Mouse (Mus musculus) neural tube, embryonic 15.5 days (tissue): ENCODE measurements around the gene Hbb-bt. TPM values are rescaled to one million over a fixed set of nuclear protein-coding genes. Genes with fewer than 3 reads are reported as not detected.
"Not testable (repeated sequence)": the region's sequence is repeated elsewhere in the genome, so short reads cannot be mapped to it uniquely, and the experiment has no call there.

Experiments used
- ATAC-seq: fragments of 200-750 bp; cut with Nextera tagmentation; 2 replicates; pipeline ENCODE4 v1.8.0; 2017; ENCODE audit warnings: mild to moderate bottlenecking, moderate TSS enrichment, moderate library complexity; ENCODE audit not compliant: low FRiP score
- H3K27ac ChIP-seq: fragments of 300-500 bp; sonication (generic); replicated peaks from 2 replicates; pipeline ENCODE4 v1.5.1; 2015; ENCODE audit warnings: mild to moderate bottlenecking, inconsistent platforms
- H3K27me3 ChIP-seq: fragments of 300-500 bp; sonication (generic); replicated peaks from 2 replicates; pipeline ENCODE4 v1.6.1; 2015; ENCODE audit warnings: inconsistent platforms
- H3K36me3 ChIP-seq: fragments of 300-500 bp; sonication (generic); 2 replicates; pipeline ENCODE4 v1.6.1; 2015; ENCODE audit warnings: inconsistent platforms
- H3K4me1 ChIP-seq: fragments of 300-500 bp; sonication (generic); 2 replicates; pipeline ENCODE4 v1.6.1; 2015; ENCODE audit warnings: inconsistent platforms
- H3K4me2 ChIP-seq: fragments of 300-500 bp; sonication (generic); 2 replicates; pipeline ENCODE4 v1.6.1; 2015; ENCODE audit warnings: inconsistent platforms, mild to moderate bottlenecking, moderate library complexity
- H3K4me3 ChIP-seq: fragments of 300-500 bp; sonication (generic); replicated peaks from 2 replicates; pipeline ENCODE4 v1.5.1; 2015; ENCODE audit warnings: mild to moderate bottlenecking, inconsistent platforms
- H3K9ac ChIP-seq: fragments of 300-500 bp; sonication (generic); replicated peaks from 2 replicates; pipeline ENCODE4 v1.6.1; 2015; ENCODE audit warnings: mild to moderate bottlenecking, inconsistent platforms
- H3K9me3 ChIP-seq: fragments of 300-500 bp; sonication (generic); replicated peaks from 2 replicates; pipeline ENCODE4 v1.6.1; 2016; ENCODE audit warnings: inconsistent platforms
- WGBS: fragments of 180-500 bp; shearing (Covaris S2); methylation state at CpG from one replicate; pipeline ENCODE4 v1.1.7; 2015; ENCODE audit warnings: mixed read lengths; 5-methylcytosine and 5-hydroxymethylcytosine counted together
- polyA plus RNA-seq: library from polyadenylated mRNA; unstranded; fragments of >200 nt; fragmentation: Nextera tagmentation; extraction: Ambion mirVana; gene quantifications from 2 replicates; pipeline ENCODE4 v1.2.1, GENCODE M21; 2015

The Hbb-bt gene
- polyA plus RNA-seq: 1,593 and 1,794 TPM in 2 replicates

DNA sequence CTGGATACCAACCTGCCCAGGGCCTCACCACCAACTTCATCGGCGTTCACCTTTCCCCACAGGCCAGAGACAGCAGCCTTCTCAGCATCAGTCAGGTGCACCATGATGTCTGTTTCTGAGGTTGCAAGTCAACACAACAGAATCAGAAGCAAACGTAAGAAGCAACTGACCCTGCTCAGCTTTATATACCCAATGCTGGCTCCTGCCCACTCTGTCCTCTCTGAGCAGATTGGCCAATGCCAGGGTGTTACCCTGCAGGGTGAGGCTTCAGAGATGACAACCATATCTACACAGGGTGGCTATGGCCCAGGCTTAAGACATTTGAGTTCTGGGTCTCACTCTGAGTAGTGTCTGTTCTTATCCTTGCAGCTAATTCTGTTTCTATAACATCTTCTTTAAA lies at the start of gene Hbb-bt:
Gene Hbb-bt (minus strand): TSS at position 231 of the 400 bp plus-strand sequence.
- WGBS: 93% methylated on average over 3 of the region's 3 CpGs
- no peaks in the 10 kb centered on the region for H3K4me1 ChIP-seq
- no peaks in the 10 kb centered on the region for H3K36me3 ChIP-seq
- H3K27me3 ChIP-seq: no peaks in the 10 kb centered on the region
- no peak within 1 kb of the TSS for H3K4me3 ChIP-seq
- H3K9ac ChIP-seq: no peak within 1 kb of the TSS
- no peak within 1 kb of the TSS for H3K4me2 ChIP-seq
- H3K9me3 ChIP-seq: no peaks in the 10 kb centered on the region
- no peak within 1 kb of the TSS for H3K27ac ChIP-seq
- ATAC-seq: no peak; the same call in 1 of the 2 replicates

DNA sequence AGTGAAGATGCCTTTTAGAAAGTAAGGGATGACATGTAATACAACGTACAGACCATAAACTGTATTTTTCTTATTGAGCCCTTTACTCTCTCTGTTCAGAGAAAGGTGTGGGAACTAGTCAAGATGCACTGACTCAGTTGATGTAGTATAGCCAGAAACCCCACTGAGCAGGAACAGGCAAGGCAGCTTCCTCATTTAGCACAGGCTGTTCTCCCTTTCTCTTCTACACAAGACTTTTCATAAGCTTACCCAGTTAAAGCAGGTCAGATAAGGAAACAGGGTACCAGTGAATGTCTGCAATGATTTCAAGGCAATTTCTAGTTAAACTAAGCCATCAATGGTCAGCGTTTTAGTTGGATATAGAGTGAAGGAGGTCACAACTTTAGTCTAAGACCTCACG lies 47.7 kb upstream of the Hbb-bt start:
- Histone ChIP-seq H3K9ac (no peak overlapping the region), H3K4me2 (no peak overlapping the region), H3K36me3 (no peaks in the 10 kb centered on the region), H3K4me1 (no peaks in the 10 kb centered on the region), H3K4me3 (no peak overlapping the region), H3K9me3 (no peaks in the 10 kb centered on the region), H3K27ac (no peak overlapping the region), H3K27me3 (no peaks in the 10 kb centered on the region)
- ATAC-seq: no peak
- 88% methylated on average over 3 of the region's 3 CpGs for WGBS

DNA sequence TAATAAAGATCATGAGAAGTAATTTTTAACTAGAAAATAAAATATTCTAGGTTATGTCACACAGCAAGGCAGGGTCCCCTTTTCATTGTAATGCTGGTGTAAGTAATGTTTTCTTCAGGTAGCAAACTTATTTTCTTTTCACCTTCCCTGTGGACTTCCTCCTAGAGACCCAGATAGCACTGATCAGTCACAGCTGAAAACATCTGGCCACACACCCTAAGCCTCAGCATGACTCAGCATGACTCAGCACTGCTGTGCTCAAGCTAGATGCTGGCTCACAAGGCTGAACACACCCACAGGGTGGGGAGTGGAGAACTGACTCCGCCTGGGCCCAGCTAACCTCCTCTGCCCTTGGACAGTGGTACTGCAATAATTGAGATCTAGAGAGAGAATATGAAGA lies 47.1 kb upstream of the Hbb-bt start:
- H3K27me3 ChIP-seq: no peaks in the 10 kb centered on the region
- no peaks in the 10 kb centered on the region for H3K36me3 ChIP-seq
- H3K9ac ChIP-seq: no peak overlapping the region
- WGBS: 62% methylated on average over 1 of the region's 1 CpGs
- no peak overlapping the region for H3K4me3 ChIP-seq
- H3K4me1 ChIP-seq: no peaks in the 10 kb centered on the region
- no peak for ATAC-seq
- no peak overlapping the region for H3K27ac ChIP-seq
- no peak overlapping the region for H3K4me2 ChIP-seq
- H3K9me3 ChIP-seq: no peaks in the 10 kb centered on the region

DNA sequence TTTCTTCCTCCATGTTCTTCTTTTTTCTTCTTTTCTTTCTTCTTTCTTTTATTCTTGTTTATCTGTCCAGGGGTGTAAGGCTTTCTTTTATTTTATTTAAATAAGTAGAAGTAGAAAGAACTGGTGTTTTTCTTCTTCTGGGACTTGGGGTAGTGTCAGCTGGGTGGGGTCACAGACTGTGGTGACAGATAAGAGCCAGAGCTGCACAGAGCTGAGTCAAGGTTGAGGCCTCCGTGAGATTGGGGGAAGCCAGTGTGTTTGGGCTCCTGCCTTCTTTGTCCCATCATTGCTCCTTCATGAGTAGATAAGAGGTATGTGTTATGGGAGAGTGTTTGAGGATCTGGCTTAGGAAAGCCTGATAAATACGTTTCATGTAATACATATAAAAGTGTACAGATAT lies 45.3 kb upstream of the Hbb-bt start:
- no peak overlapping the region for H3K4me3 ChIP-seq
- no peak for ATAC-seq
- 81% methylated on average over 2 of the region's 2 CpGs for WGBS

DNA sequence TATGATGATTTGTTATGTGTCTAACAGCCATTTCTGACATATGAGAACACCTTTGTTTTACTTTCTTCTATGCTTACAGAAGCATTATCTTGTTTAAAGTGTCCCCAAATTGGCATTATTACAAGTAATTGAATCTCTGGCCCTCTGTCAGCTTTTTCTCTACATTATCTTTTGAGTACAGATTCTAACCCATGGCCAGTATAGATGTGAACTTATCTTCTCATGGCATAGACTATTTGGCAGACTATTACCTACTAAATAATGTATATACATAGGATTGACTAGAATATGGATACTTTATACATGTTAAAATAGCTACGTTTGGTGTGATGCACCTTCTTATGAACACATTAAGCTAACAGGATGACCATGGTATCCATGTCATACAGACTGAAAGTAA lies 40.9 kb upstream of the Hbb-bt start:
- WGBS: 91% methylated on average over 1 of the region's 1 CpGs
- H3K27me3 ChIP-seq: no peaks in the 10 kb centered on the region
- no peaks in the 10 kb centered on the region for H3K36me3 ChIP-seq
- no peak overlapping the region for H3K4me2 ChIP-seq
- no peak overlapping the region for H3K27ac ChIP-seq
- no peaks in the 10 kb centered on the region for H3K4me1 ChIP-seq
- no peak overlapping the region for H3K4me3 ChIP-seq
- H3K9ac ChIP-seq: no peak overlapping the region
- H3K9me3 ChIP-seq: no peaks in the 10 kb centered on the region
- ATAC-seq: no peak

More for the DNA sequence above, 45.3 kb upstream of the Hbb-bt start:
- Histone ChIP-seq H3K27ac (no peak overlapping the region), H3K9me3 (no peaks in the 10 kb centered on the region), H3K4me1 (no peaks in the 10 kb centered on the region), H3K36me3 (no peaks in the 10 kb centered on the region), H3K4me2 (no peak overlapping the region), H3K27me3 (no peaks in the 10 kb centered on the region), H3K9ac (no peak overlapping the region)

DNA sequence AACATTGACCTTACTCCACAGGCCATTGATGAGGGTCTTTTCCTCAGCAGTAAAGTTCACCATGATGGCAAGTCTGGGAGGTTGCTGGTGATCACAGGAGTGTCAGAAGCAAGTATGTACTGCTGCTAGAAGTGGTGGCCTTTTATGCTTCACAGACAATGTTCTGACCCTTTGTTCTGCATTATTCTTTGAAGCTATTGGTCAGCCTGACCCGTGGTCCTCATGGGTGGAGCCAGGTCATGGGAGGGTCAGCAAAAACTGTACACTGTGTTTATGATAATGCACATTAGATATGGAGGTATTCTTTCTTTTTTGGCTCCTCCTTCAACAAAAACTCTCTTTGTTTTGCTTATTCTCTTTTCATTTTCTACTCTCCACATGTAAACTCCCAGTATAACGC lies 39.3 kb upstream of the Hbb-bt start, which contains the start of gene Hbb-y:
Gene Hbb-y (minus strand): TSS at position 127 of the 400 bp plus-strand sequence.
- Histone ChIP-seq H3K4me2 (no peak within 1 kb of the TSS), H3K27me3 (no peaks in the 10 kb centered on the region), H3K36me3 (no peaks in the 10 kb centered on the region), H3K4me1 (no peaks in the 10 kb centered on the region), H3K9me3 (no peaks in the 10 kb centered on the region), H3K27ac (no peak within 1 kb of the TSS), H3K9ac (no peak within 1 kb of the TSS), H3K4me3 (no peak within 1 kb of the TSS)
- WGBS: 70% methylated on average over 2 of the region's 2 CpGs
- no peak for ATAC-seq

DNA sequence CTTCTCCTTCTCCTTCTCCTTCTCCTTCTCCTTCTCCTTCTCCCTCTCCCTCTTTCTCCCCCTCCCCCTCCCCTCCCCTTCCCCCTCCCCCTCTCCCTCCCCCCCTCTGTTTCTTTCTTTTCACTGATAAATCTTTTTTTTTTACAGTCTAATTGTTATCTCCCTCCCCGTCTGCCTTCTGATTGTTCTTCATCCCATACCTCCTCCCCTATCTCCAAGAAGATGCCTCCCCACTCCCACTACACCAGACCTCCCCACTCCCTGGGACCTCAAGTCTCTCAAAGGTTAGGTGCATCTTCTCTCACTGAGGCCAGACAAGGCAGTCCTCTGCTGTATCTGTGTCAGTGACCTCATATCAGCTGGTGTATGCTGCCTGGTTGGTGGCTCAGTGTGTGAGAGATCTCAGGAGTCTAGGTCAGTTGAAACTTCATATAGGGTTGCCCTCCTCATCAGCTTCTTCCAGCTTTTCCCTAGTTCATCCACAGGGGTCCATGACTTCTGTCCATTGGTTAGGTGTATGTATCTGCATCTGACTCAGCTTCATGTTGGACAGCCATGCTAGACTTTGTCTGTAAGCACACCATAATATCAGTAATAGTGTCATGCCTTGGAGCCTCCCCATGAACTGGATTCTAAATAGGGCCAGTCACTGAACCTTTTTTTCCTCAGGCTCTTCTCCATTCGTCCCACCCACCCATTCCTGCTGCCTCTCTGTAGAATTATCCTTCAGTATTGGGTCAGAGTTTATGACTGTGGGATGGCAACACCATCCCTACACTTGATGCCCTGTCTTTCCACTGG lies 30.9 kb upstream of the Hbb-bt start:
- H3K36me3 ChIP-seq: no peaks in the 10 kb centered on the region
- no peak overlapping the region for H3K4me2 ChIP-seq
- no peak overlapping the region for H3K27ac ChIP-seq
- ATAC-seq: no peak
- no peaks in the 10 kb centered on the region for H3K27me3 ChIP-seq
- H3K4me1 ChIP-seq: no peaks in the 10 kb centered on the region
- no peaks in the 10 kb centered on the region for H3K9me3 ChIP-seq
- H3K9ac ChIP-seq: no peak overlapping the region
- WGBS: 63% methylated on average over 2 of the region's 2 CpGs
- no peak overlapping the region for H3K4me3 ChIP-seq

DNA sequence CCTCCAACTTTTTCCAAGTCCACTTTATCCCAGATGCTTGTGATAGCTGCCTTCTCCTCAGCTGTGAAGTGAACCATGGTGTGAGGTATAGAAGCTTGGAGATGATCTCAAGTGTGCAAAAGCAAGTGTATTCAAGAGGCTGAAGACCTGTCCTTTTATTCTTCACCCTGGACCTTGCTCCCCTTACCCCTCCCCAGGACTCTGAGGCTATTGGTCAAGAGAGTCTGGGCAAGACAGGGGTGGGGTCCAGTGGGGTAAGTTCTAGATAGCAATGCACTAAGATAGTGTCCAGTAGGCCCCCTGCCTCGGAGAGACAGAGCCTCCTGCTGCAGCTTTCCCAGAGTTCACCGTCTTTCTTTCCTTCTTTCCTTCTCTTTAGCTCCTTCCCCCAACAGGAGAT lies 29.2 kb upstream of the Hbb-bt start, which contains the start of gene Hbb-bh1:
Gene Hbb-bh1 (minus strand): TSS at position 131 of the 400 bp plus-strand sequence.
- Histone ChIP-seq H3K4me1 (no peaks in the 10 kb centered on the region), H3K9me3 (no peaks in the 10 kb centered on the region), H3K27ac (no peak within 1 kb of the TSS), H3K4me3 (no peak within 1 kb of the TSS), H3K36me3 (no peaks in the 10 kb centered on the region), H3K4me2 (no peak within 1 kb of the TSS), H3K27me3 (no peaks in the 10 kb centered on the region), H3K9ac (no peak within 1 kb of the TSS)
- 87% methylated on average over 2 of the region's 2 CpGs for WGBS
- no peak for ATAC-seq

DNA sequence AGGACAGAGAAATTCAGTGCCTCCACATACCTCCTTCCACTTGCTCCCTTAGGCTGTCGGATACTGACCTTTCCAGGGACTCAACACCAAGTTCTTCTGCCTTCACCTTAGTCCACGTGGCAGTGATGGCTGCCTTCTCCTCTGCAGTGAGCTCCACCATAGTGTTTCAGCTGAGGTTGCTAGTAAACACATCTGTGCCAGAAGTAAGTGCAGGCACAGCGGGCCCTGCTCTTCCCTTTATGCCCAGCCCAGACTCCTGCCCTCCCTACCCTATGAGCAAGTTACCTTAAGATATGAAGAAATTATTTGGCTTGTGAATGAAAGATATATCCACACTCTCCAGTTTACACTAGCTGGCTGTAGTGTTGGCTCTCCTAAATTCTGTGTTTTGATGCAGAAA lies 26.5 kb upstream of the Hbb-bt start, which contains the start of gene Hbb-bh2:
Gene Hbb-bh2 (minus strand): TSS at position 253 of the 400 bp plus-strand sequence.
- Histone ChIP-seq H3K9ac (no peak within 1 kb of the TSS), H3K27ac (no peak within 1 kb of the TSS), H3K4me3 (no peak within 1 kb of the TSS), H3K9me3 (no peaks in the 10 kb centered on the region), H3K36me3 (no peaks in the 10 kb centered on the region), H3K4me2 (no peak within 1 kb of the TSS), H3K4me1 (no peaks in the 10 kb centered on the region), H3K27me3 (no peaks in the 10 kb centered on the region)
- WGBS: 68% methylated on average over 3 of the region's 3 CpGs
- ATAC-seq: no peak

DNA sequence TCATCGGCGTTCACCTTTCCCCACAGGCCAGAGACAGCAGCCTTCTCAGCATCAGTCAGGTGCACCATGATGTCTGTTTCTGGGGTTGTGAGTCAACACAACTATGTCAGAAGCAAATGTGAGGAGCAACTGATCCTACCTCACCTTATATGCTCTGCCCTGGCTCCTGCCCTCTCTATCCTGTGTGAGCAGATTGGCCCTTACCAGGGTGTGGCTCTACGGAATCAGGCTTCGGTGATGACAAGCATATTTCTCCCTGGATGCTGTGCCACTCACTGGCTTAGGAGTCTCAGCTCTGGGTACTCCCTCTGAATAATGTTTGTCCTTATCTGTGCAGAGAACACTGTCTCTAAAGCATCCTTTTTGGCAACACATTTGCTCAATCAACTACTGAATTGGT lies 14.0 kb upstream of the Hbb-bt start, which contains the start of gene Hbb-bs:
Gene Hbb-bs (minus strand): TSS at position 289 of the 400 bp plus-strand sequence.
- no peak within 1 kb of the TSS for H3K4me2 ChIP-seq
- no peaks in the 10 kb centered on the region for H3K36me3 ChIP-seq
- 94% methylated on average over 4 of the region's 4 CpGs for WGBS
- H3K9me3 ChIP-seq: no peaks in the 10 kb centered on the region
- no peaks in the 10 kb centered on the region for H3K27me3 ChIP-seq
- no peak within 1 kb of the TSS for H3K4me3 ChIP-seq
- no peak for ATAC-seq
- H3K9ac ChIP-seq: no peak within 1 kb of the TSS
- no peak within 1 kb of the TSS for H3K27ac ChIP-seq
- no peaks in the 10 kb centered on the region for H3K4me1 ChIP-seq

DNA sequence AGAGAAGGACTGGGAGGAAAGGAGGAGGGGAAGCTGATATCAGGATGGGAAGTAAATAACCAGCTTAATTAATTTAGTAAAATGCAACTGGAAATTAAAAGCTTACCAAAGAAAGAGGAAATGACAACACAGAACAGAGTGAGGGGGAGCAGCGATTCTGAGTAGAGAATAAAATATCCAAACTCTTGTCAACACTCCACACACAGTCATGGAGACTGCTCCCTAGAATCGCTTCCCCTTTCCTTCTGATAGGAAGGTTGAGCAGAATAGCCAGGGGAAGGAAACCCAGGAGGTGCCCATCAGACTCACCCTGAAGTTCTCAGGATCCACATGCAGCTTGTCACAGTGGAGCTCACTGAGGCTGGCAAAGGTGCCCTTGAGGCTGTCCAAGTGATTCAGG lies 13.3 kb upstream of the Hbb-bt start:
- not testable (repeated sequence) for H3K27me3 ChIP-seq, H3K4me2 ChIP-seq, H3K9me3 ChIP-seq, H3K36me3 ChIP-seq, H3K27ac ChIP-seq, H3K4me1 ChIP-seq, H3K9ac ChIP-seq, ATAC-seq, H3K4me3 ChIP-seq
- no CpG with 5 or more reads among the region's 2 CpGs for WGBS

DNA sequence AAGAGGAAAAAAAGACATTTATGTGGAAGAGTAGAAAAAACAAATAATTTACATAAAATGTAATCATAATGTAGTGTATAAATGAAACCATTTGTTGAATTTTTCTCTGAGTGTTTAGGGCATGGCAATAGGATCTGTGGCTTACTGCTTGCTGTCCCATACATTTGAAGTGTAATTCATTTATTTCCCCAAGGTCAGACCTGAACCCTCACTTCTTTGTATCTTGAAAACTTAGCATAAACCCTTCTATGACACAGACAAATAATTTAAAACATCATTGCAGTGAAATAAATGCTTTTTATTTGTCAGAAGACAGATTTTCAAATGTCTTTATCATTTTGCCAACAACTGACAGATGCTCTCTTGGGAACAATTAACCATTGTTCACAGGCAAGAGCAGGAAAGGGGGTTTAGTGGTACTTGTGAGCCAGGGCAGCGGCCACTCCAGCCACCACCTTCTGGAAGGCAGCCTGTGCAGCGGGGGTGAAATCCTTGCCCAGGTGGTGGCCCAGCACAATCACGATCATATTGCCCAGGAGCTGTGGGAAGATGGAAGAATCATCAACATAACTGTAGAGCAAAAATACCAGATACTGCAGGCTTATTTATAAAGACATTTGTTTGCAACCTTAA lies 12.6 kb upstream of the Hbb-bt start:
- no peak overlapping the region for H3K27ac ChIP-seq
- H3K36me3 ChIP-seq: no peaks in the 10 kb centered on the region
- no peaks in the 10 kb centered on the region for H3K4me1 ChIP-seq
- ATAC-seq: no peak
- 72% methylated on average over 3 of the region's 3 CpGs for WGBS
- H3K4me3 ChIP-seq: no peak overlapping the region
- no peak overlapping the region for H3K9ac ChIP-seq
- H3K27me3 ChIP-seq: no peaks in the 10 kb centered on the region
- H3K4me2 ChIP-seq: no peak overlapping the region
- H3K9me3 ChIP-seq: no peaks in the 10 kb centered on the region
